Mouse (Mus musculus) activated CD4-positive, CD25-positive, alpha-beta regulatory T cell, adult 4 months (primary cell): Measurements from ENCODE around the gene Prss53. TPM values are rescaled to one million over a fixed set of nuclear protein-coding genes. Genes with fewer than 3 reads are reported as not detected.
"Not testable (repeated sequence)": the region's sequence is repeated elsewhere in the genome, so short reads cannot be mapped to it uniquely, and the experiment has no call there.

Source experiments
- ATAC-seq: one replicate; pipeline ENCODE4 v1.8.0; 2017
- polyA plus RNA-seq, 2 experiments: library from polyadenylated mRNA; unstranded; fragments of 100-300 nt; shearing (Covaris generic); gene quantifications; one replicate each; pipeline ENCODE4 v1.2.1; 2017

Prss53 gene
- polyA plus RNA-seq, 2 experiments from 2014 or later = 0.22 TPM; not detected in 1

DNA sequence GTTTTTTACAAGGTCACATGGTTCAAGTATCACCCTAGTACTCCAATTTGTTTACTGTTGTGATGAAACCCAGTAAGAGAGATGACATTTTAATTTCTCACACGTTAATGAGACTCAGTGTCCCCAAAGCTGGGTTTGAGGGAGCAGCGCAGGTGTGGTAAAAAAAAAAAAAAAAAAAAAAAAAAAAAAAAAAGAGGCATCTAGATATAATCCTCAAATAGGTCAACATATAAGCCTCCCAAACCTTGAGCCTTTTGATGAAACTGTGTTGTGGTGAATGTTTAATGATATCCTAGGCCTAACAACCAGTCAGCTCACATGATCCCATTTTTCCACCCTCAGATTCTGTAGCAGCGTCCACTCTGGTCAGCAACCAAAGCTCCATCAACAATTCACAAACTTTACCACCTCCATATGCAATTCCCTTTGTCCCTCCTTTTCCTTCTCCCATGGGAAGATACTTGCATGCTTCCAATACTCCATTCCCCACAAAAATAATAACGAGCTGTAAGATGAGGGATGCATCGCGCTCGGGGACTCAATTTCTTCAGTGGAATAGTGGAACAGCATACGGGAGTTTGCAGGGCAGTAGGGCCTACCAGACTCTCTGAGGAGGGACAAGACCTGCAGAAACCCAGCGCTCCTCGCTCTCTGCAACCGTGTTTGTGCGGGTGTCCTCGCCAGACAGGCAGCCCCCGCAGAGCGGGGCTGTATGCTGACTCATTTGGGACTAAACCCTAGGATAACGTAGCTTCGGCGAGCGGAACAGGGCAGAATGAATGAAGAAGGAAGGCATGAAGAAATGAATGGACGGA is 15.8 kb downstream of the Prss53 start:
- peak; percentile 14 for ATAC-seq

DNA sequence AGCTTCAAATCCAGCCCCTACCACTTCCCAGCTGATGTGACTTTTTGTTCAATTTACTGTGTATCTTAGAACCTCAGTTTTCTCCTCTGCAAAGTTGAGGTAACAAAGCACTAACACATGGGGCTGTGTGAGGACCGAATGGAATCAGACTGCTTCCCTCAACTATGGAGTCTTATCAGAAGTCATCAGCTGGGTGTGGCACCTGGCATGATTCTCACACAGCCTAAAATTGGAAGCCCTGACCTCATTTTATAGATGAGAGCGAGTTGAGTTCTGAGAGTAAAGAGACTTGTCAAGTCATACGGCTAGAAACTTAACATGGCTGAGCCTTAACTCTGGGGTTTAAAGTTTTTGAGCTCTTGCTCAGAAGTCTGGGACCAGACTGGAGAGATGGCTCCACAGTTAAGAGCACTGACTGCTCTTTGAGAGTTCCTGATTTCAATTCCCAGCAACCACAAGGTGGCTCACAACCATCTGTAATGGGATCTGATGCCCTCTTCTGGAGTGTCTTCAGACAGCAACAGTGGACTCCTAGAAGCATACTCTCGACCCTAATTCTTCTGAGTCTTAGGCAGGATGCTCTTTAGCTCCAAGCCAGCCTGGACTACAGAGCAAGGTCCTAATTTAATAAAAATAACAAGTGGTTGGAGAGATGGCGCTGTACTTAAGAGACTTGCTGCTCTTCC is 20.5 kb downstream of the Prss53 start:
- no peak for ATAC-seq

DNA sequence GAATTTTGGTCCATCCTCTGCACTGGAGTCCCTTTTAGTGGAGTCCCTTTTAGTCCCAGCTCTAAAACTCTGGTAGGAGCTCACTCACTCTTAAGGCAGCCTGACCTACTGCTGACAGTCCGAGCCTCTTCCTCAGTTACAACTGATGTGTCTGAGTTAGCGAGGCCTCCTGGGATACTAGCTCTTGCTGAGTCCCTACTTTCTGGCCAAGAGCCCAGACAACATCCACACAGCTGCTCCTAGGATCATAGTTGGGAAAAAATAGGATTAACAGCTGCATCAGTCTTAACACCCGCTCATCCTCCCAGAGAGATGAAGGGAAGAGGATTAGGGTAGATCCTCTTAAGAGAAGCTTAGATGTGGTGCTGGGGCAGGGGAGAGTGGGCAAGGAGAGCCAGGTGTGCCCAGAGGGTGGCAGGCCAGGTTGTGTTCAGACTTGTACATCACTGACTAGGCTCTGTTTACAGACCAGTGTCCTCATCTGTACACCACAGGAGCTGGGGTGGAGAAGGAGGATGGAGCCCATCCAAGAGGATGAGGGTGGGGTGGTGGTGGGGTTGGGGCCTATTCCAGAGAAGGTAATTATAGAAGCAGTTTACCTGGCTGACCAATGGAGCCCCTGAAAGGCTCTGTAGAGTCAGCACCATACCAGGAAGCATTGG is 21.5 kb downstream of the Prss53 start:
- ATAC-seq = no peak

- ATAC-seq = no peak
These were observed 23.1 kb downstream of the Prss53 start for GRCm38 (mm10) chr7:127867641-127868040.

DNA sequence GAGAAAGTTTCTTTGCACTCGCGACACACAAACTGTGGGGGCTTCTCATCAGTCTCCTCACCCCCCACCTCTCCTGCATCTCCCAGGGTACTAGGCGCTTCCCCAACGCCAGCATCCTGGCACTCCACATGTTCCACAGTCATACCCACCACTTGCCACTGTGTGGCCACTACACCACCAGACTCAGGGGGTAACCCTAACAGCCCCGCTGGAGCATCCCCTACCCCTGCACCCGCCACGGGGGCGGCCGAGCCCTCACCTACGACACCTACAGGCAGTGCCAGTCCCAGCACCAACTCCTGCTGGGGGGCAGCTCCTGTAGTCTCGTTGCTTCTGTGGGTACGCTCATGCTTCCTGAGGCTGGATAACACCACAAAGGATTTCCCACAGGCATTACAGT is 24.3 kb downstream of the Prss53 start:
- ATAC-seq = no peak

GRCm38 (mm10) chr7:127858258-127858657 is 32.5 kb downstream of the Prss53 start:
- ATAC-seq = no peak

DNA sequence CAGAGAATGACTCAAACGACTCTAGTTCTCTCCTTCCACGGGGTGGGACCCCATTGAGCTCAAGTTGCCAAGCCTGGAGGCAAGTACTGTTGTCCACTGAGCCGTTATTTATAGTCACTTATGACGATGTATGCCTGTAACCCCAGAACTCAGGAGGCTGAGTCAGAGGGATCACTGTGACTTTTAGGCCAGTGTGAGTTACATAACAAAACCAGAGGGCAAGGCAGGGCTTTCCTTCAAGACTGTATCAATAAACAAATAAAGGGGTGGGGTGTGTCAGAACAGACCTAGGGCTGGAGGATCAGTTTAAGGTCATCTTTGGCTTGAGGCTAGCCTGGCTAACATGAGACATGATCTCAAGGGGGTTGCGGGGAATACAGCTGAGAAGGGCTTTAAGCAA is 39.9 kb downstream of the Prss53 start:
- ATAC-seq = no peak

DNA sequence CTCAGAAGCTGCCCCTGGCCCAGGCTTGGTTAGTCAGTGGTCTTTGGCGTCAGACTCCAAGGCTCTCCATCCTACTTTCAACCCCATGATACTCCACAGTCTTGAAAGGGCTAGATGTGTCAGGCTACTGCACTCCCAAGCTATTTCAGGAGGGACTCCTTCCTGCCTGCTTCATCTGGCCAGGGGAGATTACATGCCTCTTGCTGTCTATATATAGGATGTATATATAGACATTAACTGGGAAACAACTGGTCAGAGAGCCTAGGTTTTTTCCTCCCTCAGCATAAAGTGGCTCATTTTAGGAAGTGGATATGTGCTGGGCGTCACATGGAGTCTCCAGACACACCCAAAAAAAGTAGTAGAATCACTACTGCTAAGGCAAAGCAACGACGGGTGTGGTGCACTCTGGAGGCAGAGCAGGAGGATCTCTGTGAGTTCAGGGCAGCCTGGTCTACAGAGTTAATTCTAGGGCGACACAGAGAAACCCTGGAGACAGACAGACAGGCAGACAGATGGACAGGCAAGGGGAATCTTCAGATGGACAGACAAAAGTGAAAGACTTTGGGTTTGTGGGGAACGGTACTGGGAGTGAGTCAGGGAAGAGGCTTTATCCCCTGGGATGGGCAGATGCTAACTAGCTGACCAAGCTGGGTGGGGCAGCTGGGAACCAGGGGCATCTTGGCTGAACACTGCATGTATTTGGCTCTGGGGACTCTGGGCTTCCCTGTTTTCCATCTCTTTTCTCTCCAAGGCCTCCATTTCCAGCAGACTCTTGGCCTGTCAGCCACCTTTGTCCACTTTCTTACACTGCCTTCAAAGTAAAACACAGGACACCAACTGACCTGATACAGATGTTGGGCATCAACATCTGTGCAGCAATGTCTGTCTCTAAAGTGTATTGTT is 40.5 kb downstream of the Prss53 start:
- ATAC-seq = no peak

DNA sequence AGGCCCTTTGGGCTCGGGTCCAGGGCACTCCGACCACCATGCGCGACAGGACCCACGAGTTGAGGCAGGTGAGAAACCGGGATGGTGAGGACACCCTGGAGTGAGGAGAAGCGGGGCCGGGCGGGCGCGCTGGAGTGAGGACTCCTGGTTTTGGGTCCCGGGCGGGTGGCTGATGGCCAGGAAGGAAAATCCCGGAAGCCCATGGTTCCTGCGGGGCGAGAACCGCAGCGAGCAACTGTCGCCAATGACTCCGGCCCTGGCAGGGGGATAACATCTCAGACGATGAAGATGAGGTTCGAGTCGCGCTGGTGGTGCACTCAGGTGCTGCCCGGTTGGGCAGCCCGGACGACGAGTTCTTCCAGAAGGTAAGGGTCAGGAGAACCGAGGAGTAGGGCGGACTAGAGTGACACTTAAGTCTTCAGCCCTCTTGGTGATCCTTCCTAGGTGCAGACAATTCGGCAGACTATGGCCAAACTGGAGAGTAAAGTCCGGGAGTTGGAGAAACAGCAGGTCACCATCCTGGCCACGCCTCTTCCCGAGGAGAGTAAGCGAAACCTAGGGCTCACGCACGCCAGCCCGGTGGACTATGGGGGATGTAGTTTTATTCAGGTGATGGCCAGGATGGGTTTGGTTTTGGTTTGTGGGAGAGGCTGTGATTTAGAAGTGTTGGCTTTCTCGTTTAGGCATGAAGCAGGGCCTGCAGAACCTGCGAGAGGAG is 48.6 kb downstream of the Prss53 start:
- ATAC-seq = peak; percentile 66

- ATAC-seq = peak; percentile 73
These were observed 49.3 kb downstream of the Prss53 start for GRCm38 (mm10) chr7:127841340-127842000.

GRCm38 (mm10) chr7:127840886-127841285 is 49.9 kb downstream of the Prss53 start:
- peak; percentile 9 for ATAC-seq

DNA sequence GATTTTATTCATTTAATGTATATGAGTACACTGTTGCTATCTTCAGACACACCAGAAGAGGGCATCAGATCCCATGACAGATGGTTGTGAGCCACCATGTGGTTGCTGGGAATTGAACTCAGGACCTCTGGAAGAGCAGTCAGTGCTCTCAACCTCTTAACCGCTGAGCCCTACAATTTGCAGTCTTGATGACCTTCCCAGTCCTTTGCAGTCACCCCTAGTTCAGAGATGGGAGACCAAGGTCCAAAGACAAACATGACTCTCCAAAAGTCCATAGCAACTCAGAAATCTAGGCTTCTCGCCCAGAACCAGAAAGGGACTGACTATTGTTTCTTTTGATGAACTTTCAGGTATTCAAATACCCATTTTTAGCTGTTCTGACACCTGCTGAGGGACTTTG is 50.7 kb downstream of the Prss53 start:
- ATAC-seq = not testable (repeated sequence)

DNA sequence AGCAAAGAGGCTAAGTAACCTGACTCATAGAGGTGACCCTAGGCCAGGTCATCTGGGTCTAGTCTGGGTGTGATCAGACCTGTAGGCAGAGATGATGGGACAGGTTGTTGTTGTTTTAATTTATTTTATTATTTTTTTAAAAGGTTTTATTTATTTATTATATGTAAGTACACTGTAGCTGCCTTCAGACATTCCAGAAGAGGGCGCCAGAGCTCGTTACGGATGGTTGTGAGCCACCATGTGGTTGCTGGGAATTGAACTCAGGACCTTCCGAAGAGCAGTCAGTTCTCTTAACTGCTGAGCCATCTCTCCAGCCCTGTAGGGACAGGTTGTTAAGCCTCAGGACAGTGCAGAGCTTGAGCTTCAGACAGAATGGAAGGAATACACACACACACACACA is 52.9 kb downstream of the Prss53 start:
- not testable (repeated sequence) for ATAC-seq

- no peak for ATAC-seq
These were observed 53.3 kb downstream of the Prss53 start for GRCm38 (mm10) chr7:127837473-127837872.

Other genes with a start within 250 kb of the Prss53 start
- 1 to 10 TPM; 4.2 to 6.2 TPM for gene Bcl7c, start 182.0 kb downstream of the Prss53 start, polyA plus RNA-seq
- not detected for gene Ctf1, start 178.2 kb downstream of the Prss53 start, polyA plus RNA-seq
- gene Ctf2, start 158.8 kb downstream of the Prss53 start, polyA plus RNA-seq = not detected
- gene Fbxl19, start 146.4 kb downstream of the Prss53 start, polyA plus RNA-seq = under 1 TPM; 0.36 to 0.83 TPM
- 10 to 100 TPM; 11.3 to 12.2 TPM for gene Orai3, start 121.2 kb downstream of the Prss53 start, polyA plus RNA-seq
- gene Setd1a, start 114.3 kb downstream of the Prss53 start, polyA plus RNA-seq = 1 to 10 TPM; 6.3 to 7.4 TPM
- not detected for gene Gm49388, start 105.4 kb downstream of the Prss53 start, polyA plus RNA-seq
- gene Hsd3b7, start 90.4 kb downstream of the Prss53 start, polyA plus RNA-seq = 1 to 10 TPM; 5.2 to 5.7 TPM
- gene Stx4a, start 66.7 kb downstream of the Prss53 start, polyA plus RNA-seq = 10 to 100 TPM; 49.3 to 54.6 TPM
- gene Stx1b, start 66.4 kb downstream of the Prss53 start, polyA plus RNA-seq = under 1 TPM in 1 of 2 experiments, not detected in 1; 0.62 TPM
- 10 to 100 TPM; 20.0 to 28.1 TPM for gene Zfp646, start 14.7 kb downstream of the Prss53 start, polyA plus RNA-seq
- gene Zfp668, start 14.1 kb downstream of the Prss53 start, polyA plus RNA-seq = 10 to 100 TPM; 10.4 to 11.0 TPM
- not detected for gene Gm21974, start 4.5 kb upstream of the Prss53 start, polyA plus RNA-seq
- gene Vkorc1, start 4.6 kb upstream of the Prss53 start, polyA plus RNA-seq = 10 to 100 TPM; 20.9 to 31.8 TPM
- gene Bckdk, start 13.1 kb upstream of the Prss53 start, polyA plus RNA-seq = 10 to 100 TPM; 62.4 to 77.7 TPM
- gene Kat8, start 21.5 kb upstream of the Prss53 start, polyA plus RNA-seq = 10 to 100 TPM; 29.9 to 32.1 TPM
- not detected for gene Prss8, start 39.1 kb upstream of the Prss53 start, polyA plus RNA-seq
- gene Prss36, start 55.8 kb upstream of the Prss53 start, polyA plus RNA-seq = 1 to 10 TPM; 2.1 to 3.6 TPM
- 10 to 100 TPM; 36.5 to 39.3 TPM for gene Fus, start 76.5 kb upstream of the Prss53 start, polyA plus RNA-seq
- gene Pycard, start 102.9 kb upstream of the Prss53 start, polyA plus RNA-seq = 100 to 1,000 TPM; 429 to 455 TPM
- gene Trim72, start 113.0 kb upstream of the Prss53 start, polyA plus RNA-seq = under 1 TPM in 1 of 2 experiments, not detected in 1; 0.36 TPM
- under 1 TPM; 0.66 to 0.94 TPM for gene Itgam, start 171.7 kb upstream of the Prss53 start, polyA plus RNA-seq
- gene Gm49368, start 171.7 kb upstream of the Prss53 start, polyA plus RNA-seq = under 1 TPM in 1 of 2 experiments, not detected in 1; 0.08 TPM
- not detected for gene Itgax, start 238.6 kb upstream of the Prss53 start, polyA plus RNA-seq